ENCODE assay signal across 10 mouse cellular contexts in the genomic region with DNA sequence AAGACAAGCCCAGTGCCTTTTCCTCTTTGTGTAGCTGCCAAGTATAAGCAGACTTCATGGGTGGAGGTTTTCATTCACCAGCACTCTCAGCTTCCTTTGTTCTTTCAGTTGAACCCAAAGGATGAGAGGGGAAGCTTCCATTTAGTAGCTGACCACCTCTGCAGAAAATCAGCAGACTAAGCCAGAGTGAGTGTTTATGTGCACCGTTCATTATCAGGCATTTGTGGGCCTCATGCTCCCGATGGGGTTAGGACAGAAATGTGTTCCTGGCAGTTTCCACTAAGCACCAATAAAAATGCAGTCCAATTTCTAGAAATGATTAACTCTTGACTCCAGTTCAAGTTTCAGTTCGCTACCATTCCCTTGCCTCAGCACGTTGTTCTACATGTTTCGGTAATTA.
A peak's percentile ranks its signal among the peaks of the same experiment; 100 is the strongest.
DNase-seq lines count a peak whose midpoint lies in the region; ATAC-seq and TF ChIP-seq lines count a peak whose summit lies in the region.
"Had no signal": no experiment of that assay in that cellular context is flagged by ENCODE, and none has a peak within 500 bp of the region (broad histone marks: within the 10 kb centered on the region; RNA-seq: fewer than 3 reads in every experiment).

No protein-coding gene starts in this region.

- 45% methylated on average over 5 of the region's 5 CpGs for WGBS in midbrain, embryonic 13.5 days
- WGBS in midbrain, embryonic 10.5 days, result 62% methylated on average over 5 of the region's 5 CpGs

- H3K4me1 ChIP-seq in midbrain, embryonic 13.5 days (replicated peaks), result no peaks in the 10 kb centered on the region
- peaks cover 17% of the 10 kb centered on the region for H3K4me1 ChIP-seq in midbrain, embryonic 10.5 days
- H3K4me1 ChIP-seq: stomach, embryonic 15.5 days had no signal

- no peaks in the 10 kb centered on the region for H3K36me3 ChIP-seq in midbrain, embryonic 13.5 days
- H3K36me3 ChIP-seq in midbrain, embryonic 10.5 days, result no peaks in the 10 kb centered on the region
- H3K36me3 ChIP-seq: stomach, embryonic 15.5 days had no signal

- H3K27me3 ChIP-seq in midbrain, embryonic 13.5 days, result no peaks in the 10 kb centered on the region
- H3K27me3 ChIP-seq in midbrain, embryonic 10.5 days (ENCODE audit: low read depth, poor library complexity, severe bottlenecking), result no peaks in the 10 kb centered on the region
- H3K27me3 ChIP-seq: stomach, embryonic 15.5 days had no signal

- H3K9ac ChIP-seq in midbrain, embryonic 13.5 days (replicated peaks), result no peak overlapping the region
- H3K9ac ChIP-seq: stomach, embryonic 15.5 days had no signal

- peak; percentile 37; the same call in 1 of the 2 replicates for ATAC-seq in midbrain, embryonic 13.5 days
- no peak for ATAC-seq in CD4-positive, CD25-positive, alpha-beta regulatory T cell, adult 4 months

- no peak for DNase-seq in gastrocnemius, adult 2 months
- no peak for DNase-seq in gastrocnemius, postnatal 36 days
- DNase-seq in midbrain, embryonic 10.5 days (ENCODE audit: low spot score), result no peak
- peak; percentile 42 for DNase-seq in kidney, adult 18-20 months
- peak; percentile 19 for DNase-seq in retina, embryonic 14.5 days (ENCODE audit: low spot score)
- DNase-seq in spleen, postnatal 14 days (ENCODE audit: low spot score in 2 of 2), result no peak
- DNase-seq: lung, postnatal 36 days had no signal

- intact Hi-C loops in gastrocnemius, adult 2 months (cut with DNase I), result no loop called here
- intact Hi-C loops in gastrocnemius, postnatal 36 days (cut with DNase I), result no loop called here

- no peaks in the 10 kb centered on the region for H3K9me3 ChIP-seq in midbrain, embryonic 13.5 days
- H3K9me3 ChIP-seq in midbrain, embryonic 10.5 days (replicated peaks), result no peaks in the 10 kb centered on the region
- H3K9me3 ChIP-seq: stomach, embryonic 15.5 days had no signal

- H3K4me2 ChIP-seq in midbrain, embryonic 13.5 days (replicated peaks), result no peak overlapping the region
- H3K4me2 ChIP-seq: stomach, embryonic 15.5 days had no signal

- peak overlapping the region; percentile 48 for H3K4me3 ChIP-seq in gastrocnemius, adult 2 months
- no peak overlapping the region for H3K4me3 ChIP-seq in midbrain, embryonic 13.5 days (replicated peaks)
- no peak overlapping the region for H3K4me3 ChIP-seq in midbrain, embryonic 10.5 days
- H3K4me3 ChIP-seq: stomach, embryonic 15.5 days had no signal

- H3K27ac ChIP-seq in gastrocnemius, adult 2 months, result no peak overlapping the region
- no peak overlapping the region for H3K27ac ChIP-seq in midbrain, embryonic 13.5 days
- H3K27ac ChIP-seq in midbrain, embryonic 10.5 days (replicated peaks), result no peak overlapping the region; the same call in 1 of the 2 replicates
- H3K27ac ChIP-seq: stomach, embryonic 15.5 days had no signal

- no peak for TF ChIP-seq CTCF in gastrocnemius, adult 2 months (IDR thresholded peaks at IDR 0.05)

Comparison
In these comparisons a context has a peak if more than half of its experiments do, and no peak if none do; other contexts are left out.
1. DNase-seq: peak in kidney, adult 18-20 months (single experiment) and retina, embryonic 14.5 days (single experiment); none in gastrocnemius, adult 2 months (single experiment), gastrocnemius, postnatal 36 days (0 of 2), midbrain, embryonic 10.5 days (single experiment) and spleen, postnatal 14 days (0 of 2).